Mouse (Mus musculus) intestine, postnatal 0 days (tissue): ENCODE data around the gene Gm10518. TPM values are rescaled to one million over a fixed set of nuclear protein-coding genes. Genes with fewer than 3 reads are reported as not detected.

Experiments used
- ATAC-seq: fragments of 200-750 bp; cut with Nextera tagmentation; 2 replicates; pipeline ENCODE4 v1.8.0; 2017; ENCODE audit warnings: mild to moderate bottlenecking, moderate TSS enrichment, moderate library complexity
- H3K27ac ChIP-seq: fragments of 300-500 bp; sonication (generic); 2 replicates; pipeline ENCODE4 v1.5.1; 2014; ENCODE audit warnings: mild to moderate bottlenecking, low read depth, low read length, moderate library complexity
- H3K27me3 ChIP-seq: fragments of 300-500 bp; sonication (generic); replicated peaks from 2 replicates; pipeline ENCODE4 v1.6.1; 2014; ENCODE audit warnings: low read length, mixed read lengths; ENCODE audit not compliant: control insufficient read depth, insufficient read depth
- H3K36me3 ChIP-seq: fragments of 300-500 bp; sonication (generic); 2 replicates; pipeline ENCODE4 v1.6.1; 2014; ENCODE audit warnings: mild to moderate bottlenecking, moderate library complexity; ENCODE audit not compliant: control insufficient read depth, insufficient read depth
- H3K4me1 ChIP-seq: fragments of 300-500 bp; sonication (generic); replicated peaks from 2 replicates; pipeline ENCODE4 v1.6.1; 2014; ENCODE audit warnings: antibody characterized with exemption, low read length, mixed read lengths; ENCODE audit not compliant: control insufficient read depth, insufficient read depth
- H3K4me2 ChIP-seq: fragments of 300-500 bp; sonication (generic); replicated peaks from 2 replicates; pipeline ENCODE4 v1.6.1; 2014; ENCODE audit warnings: low read depth, mild to moderate bottlenecking, moderate library complexity
- H3K4me3 ChIP-seq: fragments of 300-500 bp; sonication (generic); 2 replicates; pipeline ENCODE4 v1.5.1; 2014; ENCODE audit warnings: low read depth, low read length
- H3K9ac ChIP-seq: fragments of 300-500 bp; sonication (generic); 2 replicates; pipeline ENCODE4 v1.6.1; 2014; ENCODE audit warnings: mild to moderate bottlenecking, low read depth, low read length
- H3K9me3 ChIP-seq: fragments of 300-500 bp; sonication (generic); 2 replicates; pipeline ENCODE4 v1.6.1; 2016; ENCODE audit warnings: mixed run types; ENCODE audit not compliant: control insufficient read depth
- CTCF ChIP-seq: sonication (generic); IDR thresholded peaks from 2 replicates; pipeline ENCODE4 v1.5.1; 2016; ENCODE audit warnings: low read depth, mild to moderate bottlenecking, control low read depth, antibody characterized with exemption, moderate library complexity
- WGBS: fragments of 180-500 bp; shearing (Covaris S2); extraction: QIAGEN DNeasy Blood & Tissue Kit; methylation state at CpG from one replicate; pipeline ENCODE4 v1.1.7; 2014; 5-methylcytosine and 5-hydroxymethylcytosine counted together
- polyA plus RNA-seq: library from polyadenylated mRNA; unstranded; fragments of >200 nt; fragmentation: Nextera tagmentation; extraction: Ambion mirVana; gene quantifications from 2 replicates; pipeline ENCODE4 v1.2.1, GENCODE M21; 2015

Gene Gm10518
- polyA plus RNA-seq, 1 experiment from 2014 or later = not detected

DNA sequence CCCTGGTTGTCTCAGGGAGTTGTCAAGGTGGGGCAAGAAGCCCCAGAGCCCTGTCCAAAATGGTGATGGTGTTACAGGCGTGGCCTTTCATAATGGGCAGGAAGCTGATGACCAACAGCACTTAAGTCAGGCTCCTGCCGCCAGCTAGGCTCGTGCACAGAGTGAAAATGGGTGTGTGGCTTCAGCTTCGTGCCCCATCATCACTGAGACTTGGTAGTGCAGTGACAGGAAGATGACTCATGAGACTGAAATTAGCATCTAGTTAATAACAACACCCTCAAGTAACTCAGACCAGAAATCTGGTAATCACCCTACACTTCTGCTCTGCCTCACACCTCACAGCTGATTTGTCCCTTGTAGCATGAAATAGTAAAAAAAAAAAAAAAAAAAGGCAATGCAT, 25.7 kb downstream of the Gm10518 start:
- no peak for TF ChIP-seq CTCF
- H3K27ac ChIP-seq = no peak overlapping the region
- no peak overlapping the region for H3K9ac ChIP-seq

GRCm38 (mm10) chr1:179832710-179833240, 29.6 kb downstream of the Gm10518 start:
- H3K4me2 ChIP-seq = no peak overlapping the region
- WGBS = 57% methylated on average over 7 of the region's 7 CpGs
- no peak overlapping the region for H3K9ac ChIP-seq
- H3K9me3 ChIP-seq = no peaks in the 10 kb centered on the region
- no peak overlapping the region for H3K27ac ChIP-seq
- H3K4me1 ChIP-seq = no peaks in the 10 kb centered on the region
- no peak for ATAC-seq
- no peaks in the 10 kb centered on the region for H3K36me3 ChIP-seq
- H3K27me3 ChIP-seq = no peaks in the 10 kb centered on the region
- no peak overlapping the region for H3K4me3 ChIP-seq
- no peak for TF ChIP-seq CTCF

More for the DNA sequence above, 25.7 kb downstream of the Gm10518 start:
- Histone ChIP-seq H3K4me2 (no peak overlapping the region), H3K9me3 (no peaks in the 10 kb centered on the region), H3K36me3 (no peaks in the 10 kb centered on the region), H3K4me3 (no peak overlapping the region), H3K4me1 (0 out of 2 replicates have a peak, but pooled peaks cover 5% of the 10 kb centered on the region), H3K27me3 (no peaks in the 10 kb centered on the region)
- WGBS = 57% methylated on average over 4 of the region's 4 CpGs
- no peak for ATAC-seq

- WGBS = 31% methylated on average over 1 of the region's 1 CpGs
- Histone ChIP-seq H3K4me2 (no peak overlapping the region), H3K9me3 (no peaks in the 10 kb centered on the region), H3K9ac (no peak overlapping the region), H3K27ac (no peak overlapping the region), H3K27me3 (no peaks in the 10 kb centered on the region), H3K36me3 (no peaks in the 10 kb centered on the region), H3K4me1 (no peaks in the 10 kb centered on the region), H3K4me3 (no peak overlapping the region)
- no peak for TF ChIP-seq CTCF
- no peak for ATAC-seq
Measured at GRCm38 (mm10) chr1:179833596-179833995, 30.4 kb downstream of the Gm10518 start.

GRCm38 (mm10) chr1:179835753-179836425, 32.7 kb downstream of the Gm10518 start:
- Histone ChIP-seq H3K36me3 (no peaks in the 10 kb centered on the region), H3K4me3 (no peak overlapping the region), H3K4me2 (no peak overlapping the region), H3K9me3 (no peaks in the 10 kb centered on the region), H3K27ac (no peak overlapping the region), H3K4me1 (no peaks in the 10 kb centered on the region), H3K9ac (no peak overlapping the region), H3K27me3 (no peaks in the 10 kb centered on the region)
- 87% methylated on average over 1 of the region's 1 CpGs for WGBS
- TF ChIP-seq CTCF = no peak
- no peak for ATAC-seq

- Histone ChIP-seq H3K27me3 (no peaks in the 10 kb centered on the region), H3K4me2 (no peak overlapping the region), H3K9ac (no peak overlapping the region), H3K4me3 (no peak overlapping the region), H3K4me1 (no peaks in the 10 kb centered on the region), H3K9me3 (no peaks in the 10 kb centered on the region), H3K27ac (no peak overlapping the region), H3K36me3 (no peaks in the 10 kb centered on the region)
- 76% methylated on average over 7 of the region's 7 CpGs for WGBS
- ATAC-seq = no peak; the same call in 1 of the 2 replicates
- no peak for TF ChIP-seq CTCF
Measured at GRCm38 (mm10) chr1:179836426-179837404, 33.5 kb downstream of the Gm10518 start.

GRCm38 (mm10) chr1:179842568-179842967, 39.4 kb downstream of the Gm10518 start:
- H3K4me2 ChIP-seq = no peak overlapping the region
- no peak for TF ChIP-seq CTCF
- H3K4me1 ChIP-seq = no peaks in the 10 kb centered on the region
- H3K9me3 ChIP-seq = no peaks in the 10 kb centered on the region
- H3K9ac ChIP-seq = no peak overlapping the region
- no peak for ATAC-seq
- H3K4me3 ChIP-seq = no peak overlapping the region
- H3K36me3 ChIP-seq = no peaks in the 10 kb centered on the region
- 76% methylated on average over 7 of the region's 7 CpGs for WGBS
- H3K27ac ChIP-seq = no peak overlapping the region
- no peaks in the 10 kb centered on the region for H3K27me3 ChIP-seq
